Mouse (Mus musculus): ENCODE measurements at regions not wholly inside any gene's neighbourhood (a gene's known extent, or its start where the extent isn't known, plus 50 kb on each side); places are given as distances from the start of the nearest gene placed in this dataset.
A peak's percentile ranks its signal among the peaks of the same experiment; 100 is the strongest.

GRCm38 (mm10) chr5:49783728-49784127, 259.0 kb upstream of the Kcnip4 start:
- no peaks in the 10 kb centered on the region for H3K9me3 ChIP-seq (ENCODE audit: control insufficient read depth, low read length)
- 81% methylated on average over 3 of the region's 3 CpGs for WGBS
- H3K27ac ChIP-seq (replicated peaks; ENCODE audit: low read depth, low read length): no peak overlapping the region
- H3K4me2 ChIP-seq (replicated peaks; ENCODE audit: low read depth, low read length, severe bottlenecking): no peak overlapping the region
- ATAC-seq (ENCODE audit: low FRiP score, low read depth): no peak
- H3K36me3 ChIP-seq (ENCODE audit: control insufficient read depth, insufficient read depth, low read length): no peaks in the 10 kb centered on the region
- H3K4me3 ChIP-seq (replicated peaks; ENCODE audit: low read length): no peak overlapping the region
- H3K27me3 ChIP-seq (ENCODE audit: control insufficient read depth, insufficient read depth, low read length): no peaks in the 10 kb centered on the region
- TF ChIP-seq POLR2A (IDR thresholded peaks at IDR 0.05; ENCODE audit: borderline replicate concordance, extremely low read depth, insufficient read depth, insufficient read length): no peak
- DNase-seq (ENCODE audit: low spot score): no peak
- H3K9ac ChIP-seq (ENCODE audit: low read depth, low read length, severe bottlenecking): no peak overlapping the region
- H3K4me1 ChIP-seq (ENCODE audit: control insufficient read depth, insufficient read depth, low read length): no peaks in the 10 kb centered on the region

GRCm38 (mm10) chr5:49761054-49761453, 236.3 kb upstream of the Kcnip4 start:
- DNase-seq (ENCODE audit: low spot score) (no peak), ATAC-seq (ENCODE audit: low FRiP score, low read depth) (no peak)
- Histone ChIP-seq H3K36me3 (ENCODE audit: control insufficient read depth, insufficient read depth, low read length) (no peaks in the 10 kb centered on the region), H3K9ac (ENCODE audit: low read depth, low read length, severe bottlenecking) (no peak overlapping the region), H3K27me3 (ENCODE audit: control insufficient read depth, insufficient read depth, low read length) (no peaks in the 10 kb centered on the region), H3K4me2 (replicated peaks; ENCODE audit: low read depth, low read length, severe bottlenecking) (no peak overlapping the region), H3K9me3 (ENCODE audit: control insufficient read depth, low read length) (no peaks in the 10 kb centered on the region), H3K4me3 (replicated peaks; ENCODE audit: low read length) (no peak overlapping the region), H3K4me1 (ENCODE audit: control insufficient read depth, insufficient read depth, low read length) (no peaks in the 10 kb centered on the region), H3K27ac (replicated peaks; ENCODE audit: low read depth, low read length) (no peak overlapping the region)
- 86% methylated on average over 4 of the region's 4 CpGs for WGBS
- TF ChIP-seq POLR2A (IDR thresholded peaks at IDR 0.05; ENCODE audit: borderline replicate concordance, extremely low read depth, insufficient read depth, insufficient read length): no peak

- TF ChIP-seq POLR2A (IDR thresholded peaks at IDR 0.05; ENCODE audit: borderline replicate concordance, extremely low read depth, insufficient read depth, insufficient read length): no peak
- ATAC-seq (ENCODE audit: low FRiP score, low read depth): peak; percentile 30; the same call in 1 of the 2 replicates
- H3K36me3 ChIP-seq (ENCODE audit: control insufficient read depth, insufficient read depth, low read length): no peaks in the 10 kb centered on the region
- no peak overlapping the region for H3K4me2 ChIP-seq (replicated peaks; ENCODE audit: low read depth, low read length, severe bottlenecking)
- H3K4me1 ChIP-seq (ENCODE audit: control insufficient read depth, insufficient read depth, low read length): no peaks in the 10 kb centered on the region
- no peak overlapping the region for H3K27ac ChIP-seq (replicated peaks; ENCODE audit: low read depth, low read length)
- H3K27me3 ChIP-seq (ENCODE audit: control insufficient read depth, insufficient read depth, low read length): no peaks in the 10 kb centered on the region
- WGBS: 75% methylated on average over 1 of the region's 1 CpGs
- H3K9ac ChIP-seq (ENCODE audit: low read depth, low read length, severe bottlenecking): no peak overlapping the region
- no peak overlapping the region for H3K4me3 ChIP-seq (replicated peaks; ENCODE audit: low read length)
- no peaks in the 10 kb centered on the region for H3K9me3 ChIP-seq (ENCODE audit: control insufficient read depth, low read length)
- DNase-seq (ENCODE audit: low spot score): no peak
Observed at GRCm38 (mm10) chr5:49755531-49755930, 230.8 kb upstream of the Kcnip4 start.

GRCm38 (mm10) chr5:49712607-49713006, 187.9 kb upstream of the Kcnip4 start:
- H3K4me3 ChIP-seq (replicated peaks; ENCODE audit: low read length): no peak overlapping the region
- H3K36me3 ChIP-seq (ENCODE audit: control insufficient read depth, insufficient read depth, low read length): no peaks in the 10 kb centered on the region
- ATAC-seq (ENCODE audit: low FRiP score, low read depth) (no peak), DNase-seq (ENCODE audit: low spot score) (no peak)
- no peak overlapping the region for H3K9ac ChIP-seq (ENCODE audit: low read depth, low read length, severe bottlenecking)
- no peak overlapping the region for H3K4me2 ChIP-seq (replicated peaks; ENCODE audit: low read depth, low read length, severe bottlenecking)
- 42% methylated on average over 1 of the region's 1 CpGs for WGBS
- no peaks in the 10 kb centered on the region for H3K9me3 ChIP-seq (ENCODE audit: control insufficient read depth, low read length)
- H3K27me3 ChIP-seq (ENCODE audit: control insufficient read depth, insufficient read depth, low read length): no peaks in the 10 kb centered on the region
- H3K27ac ChIP-seq (replicated peaks; ENCODE audit: low read depth, low read length): no peak overlapping the region
- H3K4me1 ChIP-seq (ENCODE audit: control insufficient read depth, insufficient read depth, low read length): no peaks in the 10 kb centered on the region
- no peak for TF ChIP-seq POLR2A (IDR thresholded peaks at IDR 0.05; ENCODE audit: borderline replicate concordance, extremely low read depth, insufficient read depth, insufficient read length)

- DNase-seq (ENCODE audit: low spot score): no peak
- no peak for ATAC-seq (ENCODE audit: low FRiP score, low read depth)
- TF ChIP-seq POLR2A (IDR thresholded peaks at IDR 0.05; ENCODE audit: borderline replicate concordance, extremely low read depth, insufficient read depth, insufficient read length): no peak
- Histone ChIP-seq H3K9me3 (ENCODE audit: control insufficient read depth, low read length) (no peaks in the 10 kb centered on the region), H3K27me3 (ENCODE audit: control insufficient read depth, insufficient read depth, low read length) (no peaks in the 10 kb centered on the region), H3K4me3 (replicated peaks; ENCODE audit: low read length) (no peak overlapping the region), H3K27ac (replicated peaks; ENCODE audit: low read depth, low read length) (no peak overlapping the region), H3K4me1 (ENCODE audit: control insufficient read depth, insufficient read depth, low read length) (no peaks in the 10 kb centered on the region), H3K9ac (ENCODE audit: low read depth, low read length, severe bottlenecking) (no peak overlapping the region), H3K36me3 (ENCODE audit: control insufficient read depth, insufficient read depth, low read length) (no peaks in the 10 kb centered on the region), H3K4me2 (replicated peaks; ENCODE audit: low read depth, low read length, severe bottlenecking) (no peak overlapping the region)
- 82% methylated on average over 4 of the region's 4 CpGs for WGBS
Observed at GRCm38 (mm10) chr5:49682156-49682555, 157.4 kb upstream of the Kcnip4 start.

GRCm38 (mm10) chr5:49681514-49681913, 156.8 kb upstream of the Kcnip4 start:
- H3K9ac ChIP-seq (ENCODE audit: low read depth, low read length, severe bottlenecking): no peak overlapping the region
- H3K4me1 ChIP-seq (ENCODE audit: control insufficient read depth, insufficient read depth, low read length): no peaks in the 10 kb centered on the region
- 68% methylated on average over 2 of the region's 2 CpGs for WGBS
- H3K27me3 ChIP-seq (ENCODE audit: control insufficient read depth, insufficient read depth, low read length): no peaks in the 10 kb centered on the region
- DNase-seq (ENCODE audit: low spot score) (no peak), ATAC-seq (ENCODE audit: low FRiP score, low read depth) (no peak)
- no peak overlapping the region for H3K4me2 ChIP-seq (replicated peaks; ENCODE audit: low read depth, low read length, severe bottlenecking)
- H3K36me3 ChIP-seq (ENCODE audit: control insufficient read depth, insufficient read depth, low read length): no peaks in the 10 kb centered on the region
- no peaks in the 10 kb centered on the region for H3K9me3 ChIP-seq (ENCODE audit: control insufficient read depth, low read length)
- H3K4me3 ChIP-seq (replicated peaks; ENCODE audit: low read length): no peak overlapping the region
- TF ChIP-seq POLR2A (IDR thresholded peaks at IDR 0.05; ENCODE audit: borderline replicate concordance, extremely low read depth, insufficient read depth, insufficient read length): no peak
- H3K27ac ChIP-seq (replicated peaks; ENCODE audit: low read depth, low read length): no peak overlapping the region

All from limb, embryonic 14.5 days (tissue).